Mouse (Mus musculus) heart, adult 2 months (tissue): ENCODE results near the gene Chuk. TPM values are rescaled to one million over a fixed set of nuclear protein-coding genes. Genes with fewer than 3 reads are reported as not detected.
A peak's percentile ranks its signal among the peaks of the same experiment; 100 is the strongest.

ENCODE experiments used
- DNase-seq, 2 experiments: peaks; one replicate each; pipeline ENCODE4 v3.0.0; 2021
- H3K27ac ChIP-seq: fragments of 200-600 bp; 2 replicates; pipeline ENCODE4 v1.8.1; 2022
- H3K27me3 ChIP-seq: fragments of 200-500 bp; 2 replicates; pipeline ENCODE4 v1.6.1; 2012; ENCODE audit warnings: mild to moderate bottlenecking, low read length, inconsistent platforms, mixed read lengths; ENCODE audit not compliant: control insufficient read depth, insufficient read depth
- H3K36me3 ChIP-seq: fragments of 200-500 bp; 2 replicates; pipeline ENCODE4 v1.6.1; 2012; ENCODE audit warnings: low read length, inconsistent platforms; ENCODE audit not compliant: control insufficient read depth, insufficient read depth
- H3K4me1 ChIP-seq: fragments of 200-500 bp; 2 replicates; pipeline ENCODE4 v1.6.1; 2011; ENCODE audit warnings: low read length; ENCODE audit not compliant: control insufficient read depth, insufficient read depth
- H3K4me3 ChIP-seq: fragments of 200-600 bp; 2 replicates; pipeline ENCODE4 v1.8.1; 2022
- H3K79me2 ChIP-seq: fragments of 200-500 bp; replicated peaks from 2 replicates; pipeline ENCODE4 v1.6.1; 2012; ENCODE audit warnings: mild to moderate bottlenecking, inconsistent platforms, low read length, moderate library complexity, mixed read lengths; ENCODE audit not compliant: control insufficient read depth, insufficient read depth
- H3K9ac ChIP-seq: fragments of 200-500 bp; 2 replicates; pipeline ENCODE4 v1.6.1; 2012; ENCODE audit warnings: low read depth, mild to moderate bottlenecking, control low read depth, inconsistent platforms, low read length, mixed read lengths
- CTCF ChIP-seq: fragments of 200-600 bp; IDR thresholded peaks from 2 replicates; pipeline ENCODE4 v1.8.1; 2022; ENCODE audit warnings: antibody characterized with exemption, mild to moderate bottlenecking, moderate library complexity
- EP300 ChIP-seq: fragments of 200-500 bp; IDR thresholded peaks from 2 replicates; pipeline ENCODE4 v1.6.1; 2011; ENCODE audit warnings: low read depth, low read length, control low read depth; ENCODE audit not compliant: insufficient read depth
- POLR2A ChIP-seq: fragments of 200-500 bp; IDR thresholded peaks from 2 replicates; pipeline ENCODE4 v1.6.1; 2011; ENCODE audit warnings: mild to moderate bottlenecking, low read depth, low read length, control low read depth; ENCODE audit not compliant: insufficient read depth
- WGBS: fragments of 180-500 bp; shearing (Covaris S2); methylation state at CpG from one replicate; pipeline ENCODE4 v1.1.7; 2018; 5-methylcytosine and 5-hydroxymethylcytosine counted together
- intact Hi-C: fragments of 180-260 bp; cut with DNase I; formaldehyde crosslinking; loops from one replicate; pipeline ENCODE4 v1.15.1; 2025
- polyA plus RNA-seq: library from polyadenylated mRNA; depleted of rRNA; stranded (reverse); fragments of >200 nt; gene quantifications from 2 replicates; pipeline ENCODE4 v1.2.3, GENCODE M21; 2012
- total RNA-seq, 2 experiments: library from RNA; stranded (reverse); gene quantifications; 2 replicates each; pipeline ENCODE4 v1.2.3; 2021

Chuk gene
- total and polyA plus RNA-seq, 3 experiments: 13.9 to 32.5 (median 31.2) TPM

DNA sequence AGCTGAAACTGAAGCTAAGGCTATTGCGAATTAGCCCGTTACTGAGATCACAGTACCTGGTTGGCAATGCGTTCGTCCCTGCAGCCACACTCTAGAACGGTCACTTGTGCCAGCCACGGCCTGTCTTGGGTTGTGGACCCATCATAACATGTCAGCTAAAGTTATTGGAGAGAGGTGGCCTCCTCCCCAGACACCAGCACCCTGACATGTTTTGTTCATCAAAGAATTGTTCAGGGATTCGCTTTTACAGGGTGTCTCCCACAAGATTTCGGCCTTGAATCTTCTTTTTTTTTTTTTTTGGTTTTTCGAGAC is 39.2 kb upstream of the Chuk start:
- intact Hi-C loops: no loop called here
- Histone ChIP-seq H3K4me3 (peak overlapping the region; percentile 77), H3K79me2 (no peaks in the 10 kb centered on the region), H3K27ac (peak overlapping the region; percentile 68), H3K27me3 (no peaks in the 10 kb centered on the region), H3K9ac (peak overlapping the region; percentile 61), H3K36me3 (no peaks in the 10 kb centered on the region), H3K4me1 (peaks cover 4% of the 10 kb centered on the region)
- DNase-seq: no peak
- TF ChIP-seq EP300: no peak
- TF ChIP-seq CTCF: no peak
- no peak for TF ChIP-seq POLR2A
- 56% methylated on average over 9 of the region's 9 CpGs for WGBS

DNA sequence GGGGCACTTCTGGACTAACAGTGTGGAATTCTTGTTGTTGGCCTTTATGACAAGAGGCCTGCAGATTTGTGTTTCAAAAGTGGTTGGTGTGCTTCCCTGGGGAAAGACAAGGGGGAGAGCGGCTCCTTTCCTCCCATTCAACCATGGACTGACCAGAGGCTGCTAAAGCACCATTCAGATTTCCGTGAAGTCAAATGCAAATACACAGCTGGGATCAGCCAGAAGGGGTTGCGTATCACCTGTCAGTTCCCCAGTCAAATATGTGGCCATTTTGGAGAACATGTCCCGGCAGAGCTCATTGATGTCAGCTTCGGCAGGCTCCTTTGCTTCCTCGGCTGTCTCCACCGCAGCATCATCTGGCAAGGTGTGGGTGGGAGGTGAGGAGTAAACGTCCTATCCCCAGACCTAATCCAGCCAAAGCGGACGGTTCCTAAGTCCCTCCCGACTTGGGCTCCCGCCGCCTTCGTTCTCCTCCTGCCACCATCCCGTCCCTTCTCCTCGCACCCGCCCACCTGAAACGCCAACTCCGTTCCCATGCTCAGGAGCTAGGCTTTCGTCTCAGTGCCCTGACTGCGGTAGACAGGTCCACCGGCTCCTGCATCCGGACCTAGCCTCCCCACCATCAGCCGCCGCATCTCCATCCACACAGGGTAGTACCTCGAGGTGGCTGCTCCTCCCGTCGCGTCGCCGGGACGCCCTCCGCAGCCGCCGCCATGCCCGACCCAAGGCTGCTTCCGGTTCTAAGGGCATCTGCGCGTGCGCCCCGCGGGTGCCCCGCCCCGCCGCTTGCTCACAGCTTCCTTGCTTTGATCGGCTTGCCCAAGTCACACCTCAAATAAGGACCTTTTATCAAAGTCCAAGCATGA is 38.7 kb upstream of the Chuk start, which contains the start of gene Bloc1s2:
Gene Bloc1s2 (minus strand): TSS at position 745 of the 866 bp plus-strand sequence.
- peak within 1 kb of the TSS; percentile 86 for H3K9ac ChIP-seq
- H3K4me3 ChIP-seq: peak within 1 kb of the TSS; percentile 77
- H3K36me3 ChIP-seq: no peaks in the 10 kb centered on the region; the same call in 1 of the 2 replicates
- 3% methylated on average over 44 of the region's 46 CpGs for WGBS
- peaks cover 4% of the 10 kb centered on the region for H3K4me1 ChIP-seq
- H3K79me2 ChIP-seq: no peaks in the 10 kb centered on the region
- peak within 1 kb of the TSS; percentile 68 for H3K27ac ChIP-seq
- H3K27me3 ChIP-seq: no peaks in the 10 kb centered on the region
- TF ChIP-seq CTCF: no peak
- TF ChIP-seq POLR2A: peak; percentile 66
- TF ChIP-seq EP300: no peak
- peak; percentile 92 for DNase-seq
- intact Hi-C loops: no loop called here

DNA sequence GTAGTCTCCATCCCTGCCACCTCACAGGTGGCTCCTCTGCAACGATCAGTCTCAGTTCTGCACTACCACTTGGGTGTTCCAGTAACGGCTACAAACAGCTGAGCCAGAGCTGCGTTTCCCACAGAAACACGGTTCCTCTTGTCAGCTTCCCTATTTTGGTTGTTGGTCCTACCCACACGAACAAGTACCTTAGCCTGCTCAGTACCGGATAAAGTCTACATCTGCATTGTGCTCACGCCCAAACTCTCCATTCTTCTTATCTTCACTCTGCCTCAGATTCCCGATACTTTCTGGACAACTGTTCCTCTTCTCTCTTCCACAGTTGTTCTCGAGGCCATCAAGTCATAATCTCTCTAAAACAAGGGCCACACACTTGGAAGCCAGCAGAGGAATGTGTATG is 37.1 kb upstream of the Chuk start:
- peaks cover 4% of the 10 kb centered on the region for H3K4me1 ChIP-seq
- DNase-seq: peak in 1 of 2 experiments; percentile 10
- no peak overlapping the region for H3K9ac ChIP-seq
- no peak overlapping the region for H3K27ac ChIP-seq
- H3K79me2 ChIP-seq: no peaks in the 10 kb centered on the region
- no peak overlapping the region for H3K4me3 ChIP-seq
- WGBS: 86% methylated on average over 9 of the region's 9 CpGs
- no peak for TF ChIP-seq POLR2A
- TF ChIP-seq EP300: no peak
- TF ChIP-seq CTCF: no peak
- no peaks in the 10 kb centered on the region for H3K27me3 ChIP-seq
- intact Hi-C loops: no loop called here
- no peaks in the 10 kb centered on the region; the same call in 1 of the 2 replicates for H3K36me3 ChIP-seq

DNA sequence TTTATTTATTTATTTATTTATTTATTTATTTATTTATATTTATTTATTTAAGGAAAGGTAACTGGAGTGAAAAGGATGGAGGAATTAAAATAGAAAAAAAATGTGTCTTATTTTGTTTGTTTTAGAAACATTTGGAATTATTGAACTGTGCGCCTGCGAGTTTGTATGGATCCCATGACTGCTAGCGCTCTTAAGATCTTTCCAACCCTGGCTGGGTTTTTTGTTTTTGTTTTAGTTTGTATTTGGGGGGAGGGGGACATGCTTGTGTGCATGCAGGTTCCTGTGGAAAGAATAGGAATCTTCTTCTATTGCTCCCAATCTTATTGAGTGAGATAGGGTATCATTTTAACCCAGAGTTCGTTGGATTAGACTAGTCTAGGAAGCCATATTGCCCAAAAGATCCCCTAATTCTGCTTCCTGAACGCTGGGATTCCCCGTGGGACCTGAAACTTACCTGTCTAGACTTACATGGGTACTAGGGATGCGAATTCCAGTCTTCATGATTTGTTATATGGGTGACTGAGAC is 28.7 kb upstream of the Chuk start:
- no peaks in the 10 kb centered on the region for H3K4me1 ChIP-seq
- H3K9ac ChIP-seq: no peak overlapping the region
- peak overlapping the region; percentile 44 for H3K27ac ChIP-seq
- TF ChIP-seq CTCF (no peak), POLR2A (no peak), EP300 (no peak)
- no peaks in the 10 kb centered on the region; the same call in 1 of the 2 replicates for H3K79me2 ChIP-seq
- intact Hi-C loops: loop anchor here (2.0 kb wide), 1 partner anchor 29 kb away; the partner anchor contains the start of gene Chuk
- peaks cover 3% of the 10 kb centered on the region for H3K36me3 ChIP-seq
- no peak for DNase-seq
- no peaks in the 10 kb centered on the region for H3K27me3 ChIP-seq
- H3K4me3 ChIP-seq: peak overlapping the region; percentile 76
- 30% methylated on average over 7 of the region's 7 CpGs for WGBS

DNA sequence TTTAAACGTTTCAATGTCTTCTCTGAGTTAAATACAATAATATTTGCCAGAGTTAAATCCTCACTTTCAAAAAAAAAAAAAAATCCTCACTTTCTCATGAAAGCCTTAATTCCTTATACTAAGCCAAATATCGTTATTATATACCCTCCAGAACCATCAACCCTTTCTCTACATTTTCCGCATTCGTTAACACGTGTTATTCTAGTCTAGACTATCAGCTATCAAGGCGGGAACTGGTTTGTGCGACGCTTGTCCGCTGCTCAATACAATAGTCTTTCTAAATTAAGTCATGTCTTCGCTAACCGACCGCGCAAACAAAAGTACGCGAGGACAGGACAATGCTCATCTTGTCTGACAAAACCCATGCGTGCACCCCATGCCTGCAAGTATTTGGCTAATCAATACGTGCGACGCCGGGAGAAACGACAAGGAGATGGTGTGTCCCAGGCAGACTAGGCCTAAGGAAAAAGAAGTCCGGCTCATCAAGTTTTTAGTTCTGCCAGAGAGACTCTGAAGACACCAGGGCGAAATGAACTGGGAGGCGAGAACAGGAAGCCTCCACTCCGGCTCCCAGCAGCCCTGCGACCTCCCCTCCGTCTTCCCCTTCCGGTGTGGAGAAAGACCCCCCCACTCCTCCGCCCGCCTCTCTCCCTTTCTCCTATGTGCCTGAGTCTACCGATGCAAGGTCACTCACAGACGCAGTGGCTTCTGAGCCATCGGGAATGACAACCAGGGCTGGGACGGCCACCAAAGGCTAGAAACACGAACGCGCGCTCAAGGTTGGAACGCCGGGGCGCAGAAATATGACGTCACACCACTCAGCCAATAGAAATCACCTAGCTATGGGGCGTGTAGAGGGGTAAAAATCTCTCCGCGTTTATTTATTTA is 28.0 kb upstream of the Chuk start, which contains the start of gene Cwf19l1:
Gene Cwf19l1 (minus strand): TSS at position 805 of the 888 bp plus-strand sequence.
- Histone ChIP-seq H3K79me2 (no peaks in the 10 kb centered on the region; the same call in 1 of the 2 replicates), H3K27ac (peak within 1 kb of the TSS; percentile 85), H3K4me3 (peak within 1 kb of the TSS; percentile 76), H3K4me1 (no peaks in the 10 kb centered on the region), H3K27me3 (no peaks in the 10 kb centered on the region), H3K9ac (peak within 1 kb of the TSS; percentile 75), H3K36me3 (peaks cover 3% of the 10 kb centered on the region; the same call in 1 of the 2 replicates)
- no peak for TF ChIP-seq CTCF
- TF ChIP-seq POLR2A: peak; percentile 64
- intact Hi-C loops: loop anchor here (2.0 kb wide), 1 partner anchor 29 kb away; the partner anchor contains the start of gene Chuk
- peak; percentile 88 for DNase-seq
- WGBS: under 1% methylated on average over 45 of the region's 45 CpGs
